Mouse (Mus musculus) limb, embryonic 14.5 days (tissue): Measurements from ENCODE around the gene Tmem233. TPM values are rescaled to one million over a fixed set of nuclear protein-coding genes. Genes with fewer than 3 reads are reported as not detected.

Source experiments
- ATAC-seq: fragments of 200-750 bp; cut with Nextera tagmentation; 2 replicates; pipeline ENCODE4 v1.8.0; 2017; ENCODE audit warnings: low read depth, moderate number of reproducible peaks, moderate TSS enrichment; ENCODE audit not compliant: low FRiP score
- DNase-seq: peaks from one replicate; pipeline ENCODE4 v3.0.0-alpha.2; 2015; ENCODE audit warnings: low spot score
- H3K27ac ChIP-seq: fragments of 300-500 bp; sonication (generic); replicated peaks from 2 replicates; pipeline ENCODE4 v1.5.1; 2014; ENCODE audit warnings: low read depth, mild to moderate bottlenecking, low read length, moderate library complexity, mixed read lengths
- H3K27me3 ChIP-seq: fragments of 300-500 bp; sonication (generic); 2 replicates; pipeline ENCODE4 v1.6.1; 2014; ENCODE audit warnings: low read length, mixed read lengths; ENCODE audit not compliant: control insufficient read depth, insufficient read depth
- H3K36me3 ChIP-seq: fragments of 300-500 bp; sonication (generic); 2 replicates; pipeline ENCODE4 v1.6.1; 2014; ENCODE audit warnings: mild to moderate bottlenecking, low read length, moderate library complexity, mixed read lengths; ENCODE audit not compliant: control insufficient read depth, insufficient read depth
- H3K4me1 ChIP-seq: fragments of 300-500 bp; sonication (generic); 2 replicates; pipeline ENCODE4 v1.6.1; 2014; ENCODE audit warnings: antibody characterized with exemption, low read length, mixed read lengths; ENCODE audit not compliant: control insufficient read depth, insufficient read depth
- H3K4me2 ChIP-seq: fragments of 300-500 bp; sonication (generic); replicated peaks from 2 replicates; pipeline ENCODE4 v1.6.1; 2014; ENCODE audit warnings: low read depth, mild to moderate bottlenecking, low read length, moderate library complexity; ENCODE audit not compliant: severe bottlenecking
- H3K4me3 ChIP-seq: fragments of 300-500 bp; sonication (generic); replicated peaks from 2 replicates; pipeline ENCODE4 v1.5.1; 2014; ENCODE audit warnings: low read length
- H3K9ac ChIP-seq: fragments of 300-500 bp; sonication (generic); 2 replicates; pipeline ENCODE4 v1.6.1; 2014; ENCODE audit warnings: mild to moderate bottlenecking, low read depth, low read length, moderate library complexity; ENCODE audit not compliant: severe bottlenecking
- H3K9me3 ChIP-seq: fragments of 300-500 bp; sonication (generic); 2 replicates; pipeline ENCODE4 v1.6.1; 2016; ENCODE audit warnings: low read length; ENCODE audit not compliant: control insufficient read depth
- POLR2A ChIP-seq: fragments of 200-500 bp; IDR thresholded peaks from 2 replicates; pipeline ENCODE4 v1.8.0; 2012; ENCODE audit warnings: inconsistent platforms, mild to moderate bottlenecking, moderate library complexity, borderline replicate concordance; ENCODE audit not compliant: insufficient read depth, insufficient read length; ENCODE audit errors: extremely low read depth
- WGBS: fragments of 180-500 bp; shearing (Covaris S2); extraction: QIAGEN DNeasy Blood & Tissue Kit; methylation state at CpG from one replicate; pipeline ENCODE4 v1.1.7; 2014; 5-methylcytosine and 5-hydroxymethylcytosine counted together
- polyA plus RNA-seq, 2 experiments: library from polyadenylated mRNA; depleted of rRNA in 1 of 2; stranded (reverse) in 1 of 2; unstranded in 1 of 2; fragments of >200 nt; fragmentation: Nextera tagmentation in 1 of 2; extraction: Ambion mirVana in 1 of 2; gene quantifications; 2 replicates each; pipeline versions ENCODE4 v1.2.1 to v1.2.3; 2012 to 2014

The Tmem233 gene
- polyA plus RNA-seq, 2 experiments = 0.33 TPM; not detected in 1

DNA sequence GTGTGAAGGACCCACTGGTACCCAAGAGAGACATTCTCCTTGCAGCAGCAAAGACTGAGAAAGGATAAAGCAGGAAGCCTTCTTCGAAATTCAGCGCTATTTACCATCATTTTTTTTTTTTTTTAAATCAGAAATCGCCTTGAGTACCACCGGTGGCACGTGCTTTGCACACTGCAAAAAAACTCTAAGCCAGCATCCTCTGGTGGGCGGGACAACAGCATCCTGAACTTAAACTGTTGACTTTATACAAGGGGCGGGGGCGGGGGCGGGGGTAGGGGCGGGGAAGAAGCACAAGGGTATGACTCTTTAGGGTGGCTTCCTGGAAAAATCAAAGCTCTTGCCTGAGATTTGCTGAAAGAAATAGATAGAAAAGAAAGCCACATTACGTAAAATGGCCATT is 43.3 kb downstream of the Tmem233 start:
- H3K27me3 ChIP-seq = no peaks in the 10 kb centered on the region
- no peak overlapping the region for H3K4me3 ChIP-seq
- no peaks in the 10 kb centered on the region for H3K9me3 ChIP-seq
- H3K4me1 ChIP-seq = no peaks in the 10 kb centered on the region
- H3K36me3 ChIP-seq = no peaks in the 10 kb centered on the region
- no peak overlapping the region for H3K27ac ChIP-seq
- H3K9ac ChIP-seq = no peak overlapping the region
- peak overlapping the region; percentile 18 for H3K4me2 ChIP-seq
- no peak for DNase-seq
- WGBS = 30% methylated on average over 11 of the region's 11 CpGs
- no peak for TF ChIP-seq POLR2A
- ATAC-seq = no peak

DNA sequence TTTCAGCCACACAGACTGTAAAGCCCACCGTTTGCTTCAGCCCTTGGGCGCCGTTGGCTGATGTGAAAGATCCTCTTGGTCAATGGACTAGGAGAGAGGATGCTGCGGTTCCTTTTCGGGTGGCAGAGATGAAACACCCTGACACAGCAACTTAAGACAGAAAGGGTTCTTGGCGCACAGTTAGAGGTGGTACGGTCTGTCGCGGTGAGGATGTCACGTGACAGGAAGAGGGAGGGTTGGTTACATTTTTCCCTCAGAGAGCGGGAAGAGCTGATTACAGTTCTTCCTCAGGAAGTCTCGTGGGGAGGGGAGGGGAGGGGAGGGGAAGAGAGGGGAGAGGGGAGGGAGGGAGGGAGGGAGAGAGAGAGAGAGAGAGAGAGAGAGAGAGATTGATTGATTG is 45.3 kb downstream of the Tmem233 start:
- WGBS = 58% methylated on average over 12 of the region's 12 CpGs
- Histone ChIP-seq H3K9ac (no peak overlapping the region), H3K9me3 (no peaks in the 10 kb centered on the region), H3K27ac (no peak overlapping the region), H3K4me2 (no peak overlapping the region), H3K4me3 (no peak overlapping the region), H3K36me3 (no peaks in the 10 kb centered on the region), H3K4me1 (no peaks in the 10 kb centered on the region), H3K27me3 (no peaks in the 10 kb centered on the region)
- DNase-seq (no peak), ATAC-seq (no peak)
- TF ChIP-seq POLR2A = no peak

DNA sequence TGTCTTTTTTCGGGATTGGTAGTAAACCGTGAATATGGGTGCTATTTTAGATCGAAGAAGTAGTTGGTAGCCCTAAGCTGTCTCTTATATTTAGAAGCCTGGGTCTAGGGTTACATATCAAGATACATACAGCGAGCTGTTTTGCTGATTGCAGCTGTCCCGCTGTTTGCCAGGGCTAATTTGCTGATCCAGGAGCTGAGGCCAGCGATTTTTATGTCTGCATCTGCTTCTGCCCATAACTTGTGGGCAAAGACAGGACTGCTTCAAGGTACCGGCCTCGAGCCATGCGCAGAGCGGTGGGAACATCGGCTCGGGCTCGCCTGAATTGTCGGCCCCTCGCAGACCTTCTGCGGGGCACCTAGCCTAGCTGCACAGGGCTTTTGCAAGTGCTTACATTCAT is 46.6 kb downstream of the Tmem233 start:
- Histone ChIP-seq H3K36me3 (no peaks in the 10 kb centered on the region), H3K27me3 (no peaks in the 10 kb centered on the region), H3K9me3 (no peaks in the 10 kb centered on the region), H3K27ac (no peak overlapping the region), H3K4me3 (no peak overlapping the region), H3K4me2 (no peak overlapping the region), H3K9ac (no peak overlapping the region), H3K4me1 (no peaks in the 10 kb centered on the region)
- DNase-seq (peak; percentile 50), ATAC-seq (peak; percentile 75)
- TF ChIP-seq POLR2A = no peak
- WGBS = 64% methylated on average over 16 of the region's 16 CpGs

DNA sequence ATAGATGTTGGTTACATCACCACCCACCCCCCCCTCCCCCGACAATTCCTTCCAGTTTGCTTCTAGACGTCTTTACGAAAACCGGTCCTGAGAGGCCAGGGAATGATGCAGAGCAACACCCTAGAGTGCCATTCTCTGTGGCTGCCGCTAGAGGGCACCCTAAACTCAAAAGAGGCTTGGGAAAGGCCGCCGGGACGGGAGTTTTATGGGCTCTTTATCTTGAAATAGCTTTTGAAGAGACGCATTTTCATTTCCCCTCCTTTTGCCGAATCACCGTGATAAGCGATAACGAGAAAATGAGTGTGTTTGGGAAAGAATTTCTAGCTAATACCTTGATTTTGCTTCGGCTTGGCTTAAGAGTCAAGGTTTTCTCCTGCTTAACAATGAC is 51.9 kb downstream of the Tmem233 start:
- Histone ChIP-seq H3K4me2 (no peak overlapping the region), H3K36me3 (no peaks in the 10 kb centered on the region), H3K4me1 (no peaks in the 10 kb centered on the region), H3K27ac (no peak overlapping the region), H3K27me3 (no peaks in the 10 kb centered on the region), H3K9me3 (no peaks in the 10 kb centered on the region), H3K9ac (no peak overlapping the region), H3K4me3 (no peak overlapping the region)
- 4% methylated on average over 14 of the region's 14 CpGs for WGBS
- no peak for TF ChIP-seq POLR2A
- DNase-seq = peak; percentile 62
- no peak for ATAC-seq

DNA sequence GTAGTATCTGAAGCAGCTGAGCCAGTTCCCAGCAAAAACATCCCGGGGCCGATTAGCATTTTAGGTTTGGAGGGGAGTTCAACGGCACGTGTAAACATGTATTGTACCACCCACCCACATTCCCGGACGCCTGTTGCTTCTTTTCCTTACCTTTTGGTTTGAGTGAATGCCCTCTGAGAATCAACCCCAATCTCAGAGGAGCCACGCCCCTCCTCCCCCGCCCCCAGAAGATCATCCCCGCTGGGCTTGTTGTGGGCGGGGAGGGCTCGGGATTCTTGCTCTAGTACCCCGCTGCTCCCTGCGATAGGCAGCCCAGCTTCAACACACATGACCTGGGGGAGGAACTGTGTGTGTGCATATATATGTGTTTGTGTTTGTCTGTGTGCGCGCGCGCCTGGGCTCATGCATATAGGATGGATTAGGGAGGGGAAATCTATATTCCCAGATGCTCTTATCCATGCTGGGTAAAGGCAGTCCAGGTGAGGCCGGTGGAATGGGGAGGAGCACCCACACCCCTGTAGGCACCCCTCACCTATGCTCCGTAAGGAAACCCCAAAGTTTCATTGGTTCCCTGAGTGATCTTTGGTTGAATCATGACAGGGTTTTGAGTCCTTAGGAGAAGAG is 52.4 kb downstream of the Tmem233 start:
- no peak overlapping the region for H3K27ac ChIP-seq
- 4% methylated on average over 19 of the region's 19 CpGs for WGBS
- no peaks in the 10 kb centered on the region for H3K9me3 ChIP-seq
- ATAC-seq (no peak), DNase-seq (no peak)
- H3K4me3 ChIP-seq = no peak overlapping the region
- H3K4me2 ChIP-seq = no peak overlapping the region; the same call in 1 of the 2 replicates
- H3K9ac ChIP-seq = no peak overlapping the region
- H3K27me3 ChIP-seq = no peaks in the 10 kb centered on the region
- H3K4me1 ChIP-seq = no peaks in the 10 kb centered on the region
- H3K36me3 ChIP-seq = no peaks in the 10 kb centered on the region
- no peak for TF ChIP-seq POLR2A

DNA sequence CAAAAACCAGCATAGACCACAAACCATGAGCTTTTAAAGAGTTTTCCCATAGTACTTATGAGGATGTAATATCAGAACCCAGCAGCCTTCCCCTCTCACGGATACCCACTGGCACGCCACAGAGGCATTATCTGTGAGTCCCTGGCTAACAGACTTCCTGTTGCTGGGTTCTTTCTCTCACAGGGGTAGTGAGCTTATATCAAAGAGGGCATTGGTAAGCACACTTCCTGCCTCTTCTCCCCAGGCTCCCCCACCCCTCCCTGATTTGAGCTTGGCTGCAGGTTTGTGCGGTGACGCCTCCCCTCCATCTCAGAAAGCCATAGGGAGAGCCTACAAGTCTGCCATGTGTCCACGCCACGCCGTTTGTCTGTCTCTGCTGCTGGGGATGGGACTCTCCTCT is 54.0 kb downstream of the Tmem233 start:
- no peaks in the 10 kb centered on the region for H3K27me3 ChIP-seq
- H3K4me2 ChIP-seq = no peak overlapping the region
- no peak for TF ChIP-seq POLR2A

More for the DNA sequence above, 54.0 kb downstream of the Tmem233 start:
- Histone ChIP-seq H3K9me3 (no peaks in the 10 kb centered on the region), H3K36me3 (no peaks in the 10 kb centered on the region), H3K9ac (no peak overlapping the region), H3K4me1 (no peaks in the 10 kb centered on the region), H3K27ac (no peak overlapping the region), H3K4me3 (no peak overlapping the region)
- WGBS = 72% methylated on average over 7 of the region's 7 CpGs
- DNase-seq = no peak
- no peak for ATAC-seq
